Mouse (Mus musculus) left cerebral cortex, adult 9 months (tissue): ENCODE data around the gene Duoxa1.

Experiments used
- DNase-seq, 2 experiments: peaks; one replicate each; pipeline ENCODE4 v3.0.0; 2022; ENCODE audit warnings: low spot score in 2 of 2

Gene Duoxa1

GRCm38 (mm10) chr2:122297271-122298095, 16.0 kb downstream of the Duoxa1 start:
- DNase-seq: no peak

- no peak for DNase-seq
Measured at GRCm38 (mm10) chr2:122294916-122295315, 18.6 kb downstream of the Duoxa1 start.

GRCm38 (mm10) chr2:122286137-122286536, 27.4 kb downstream of the Duoxa1 start:
- no peak for DNase-seq

- no peak for DNase-seq
Measured at GRCm38 (mm10) chr2:122284091-122284490, 29.4 kb downstream of the Duoxa1 start.

GRCm38 (mm10) chr2:122278769-122279168, 34.8 kb downstream of the Duoxa1 start:
- DNase-seq: no peak

GRCm38 (mm10) chr2:122266407-122267193, 46.9 kb downstream of the Duoxa1 start:
- no peak for DNase-seq

GRCm38 (mm10) chr2:122264690-122265089, 48.8 kb downstream of the Duoxa1 start:
- DNase-seq: no peak

DNA sequence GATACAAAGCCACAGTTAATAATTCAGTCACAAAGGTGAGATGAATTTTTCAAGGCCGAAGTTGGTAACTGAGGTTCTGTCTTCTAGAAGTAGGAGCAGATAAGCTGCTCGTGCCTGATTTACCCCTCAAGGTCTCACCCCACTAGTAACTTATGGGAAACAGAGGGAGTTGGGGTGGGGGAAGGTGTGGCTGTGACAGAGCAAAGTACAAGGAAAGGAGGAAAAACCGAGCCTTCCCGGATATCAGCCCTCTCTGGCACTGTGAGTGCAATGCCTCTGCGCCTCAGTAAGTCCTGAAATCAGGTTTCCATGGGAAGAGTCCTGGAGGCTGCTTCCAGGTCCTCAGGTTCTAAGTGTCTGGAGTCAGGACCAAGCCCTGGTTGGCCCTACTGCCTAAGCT, 52.8 kb downstream of the Duoxa1 start:
- no peak for DNase-seq

DNA sequence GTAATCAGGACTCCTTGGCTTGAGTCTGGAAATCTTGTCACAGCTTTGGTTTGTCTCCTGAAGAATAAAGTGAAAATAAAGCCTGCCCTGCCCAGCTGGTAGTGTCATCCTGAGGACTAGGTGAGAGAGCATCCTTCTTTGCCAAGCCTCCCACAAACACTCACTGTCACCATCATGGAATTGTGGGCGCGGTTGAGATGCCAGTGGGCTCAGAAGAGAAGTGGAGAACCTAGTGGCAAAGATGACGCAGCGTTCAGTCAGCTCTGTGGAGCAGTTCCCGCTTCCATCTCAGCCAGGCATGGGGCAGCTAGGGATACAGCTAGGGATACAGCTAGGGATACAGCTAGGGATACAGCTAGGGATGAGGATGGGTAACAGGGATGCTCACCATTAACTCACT, 57.5 kb downstream of the Duoxa1 start:
- peak in 1 of 2 experiments; percentile 51 for DNase-seq
